Mouse (Mus musculus): ENCODE data around the gene Pgghg. TPM values are rescaled to one million over a fixed set of nuclear protein-coding genes. Genes with fewer than 3 reads are reported as not detected.
A peak's percentile ranks its signal among the peaks of the same experiment; 100 is the strongest.
"Not testable (repeated sequence)": the region's sequence is repeated elsewhere in the genome, so short reads cannot be mapped to it uniquely, and the experiment has no call there.

Gene Pgghg
- polyA plus RNA-seq, 1 experiment = 8.0 TPM

DNA sequence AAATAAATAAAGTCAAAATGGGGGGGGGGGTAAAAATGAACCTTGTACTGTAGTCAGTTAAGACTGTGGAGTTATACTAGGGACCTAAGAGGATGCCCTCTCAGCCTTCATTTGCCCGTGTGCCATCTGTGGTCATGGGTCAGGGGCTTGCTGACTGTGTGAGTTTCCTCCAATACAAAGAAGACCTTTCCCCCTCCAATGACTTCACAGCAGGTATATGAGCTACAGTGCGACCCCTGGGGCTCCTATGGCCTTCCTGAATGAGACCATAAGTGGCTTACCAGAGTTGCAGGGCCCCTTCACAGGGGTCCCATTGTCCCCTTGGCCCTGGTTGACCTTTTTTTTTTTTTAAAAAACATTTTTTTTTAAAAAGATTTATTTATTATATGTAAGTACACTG lies 20.2 kb downstream of the Pgghg start:
- no peak overlapping the region for H3K4me3 ChIP-seq (ENCODE audit: insufficient read depth, low read length)
- no peak overlapping the region for H3K27ac ChIP-seq (ENCODE audit: insufficient read depth, low read length)
- no peaks in the 10 kb centered on the region; the same call in 1 of the 2 replicates for H3K4me1 ChIP-seq (ENCODE audit: control insufficient read depth, insufficient read depth, low read length)
- TF ChIP-seq POLR2A (IDR thresholded peaks at IDR 0.05; ENCODE audit: extremely low read depth, insufficient read depth, low read length) (no peak), CTCF (IDR thresholded peaks at IDR 0.05; ENCODE audit: extremely low read depth, insufficient read depth, low read length) (no peak)

- H3K27ac ChIP-seq (ENCODE audit: insufficient read depth, low read length) = no peak overlapping the region
- no peak overlapping the region for H3K4me3 ChIP-seq (ENCODE audit: insufficient read depth, low read length)
- H3K4me1 ChIP-seq (ENCODE audit: control insufficient read depth, insufficient read depth, low read length) = no peaks in the 10 kb centered on the region
- TF ChIP-seq CTCF (IDR thresholded peaks at IDR 0.05; ENCODE audit: extremely low read depth, insufficient read depth, low read length) (no peak), POLR2A (IDR thresholded peaks at IDR 0.05; ENCODE audit: extremely low read depth, insufficient read depth, low read length) (no peak)
These were observed 21.5 kb downstream of the Pgghg start for GRCm38 (mm10) chr7:140962733-140963132.

- TF ChIP-seq CTCF (IDR thresholded peaks at IDR 0.05; ENCODE audit: extremely low read depth, insufficient read depth, low read length) (no peak), POLR2A (IDR thresholded peaks at IDR 0.05; ENCODE audit: extremely low read depth, insufficient read depth, low read length) (no peak)
- no peak within 1 kb of the TSS for H3K27ac ChIP-seq (ENCODE audit: insufficient read depth, low read length)
- H3K4me1 ChIP-seq (ENCODE audit: control insufficient read depth, insufficient read depth, low read length) = no peaks in the 10 kb centered on the region
- H3K4me3 ChIP-seq (ENCODE audit: insufficient read depth, low read length) = no peak within 1 kb of the TSS
These were observed 25.7 kb downstream of the Pgghg start, which contains the start of gene Ifitm1 for GRCm38 (mm10) chr7:140966921-140967320. Gene Ifitm1 (plus strand): TSS chr7:140967221.

- no peak overlapping the region for H3K4me3 ChIP-seq (ENCODE audit: insufficient read depth, low read length)
- no peaks in the 10 kb centered on the region for H3K4me1 ChIP-seq (ENCODE audit: control insufficient read depth, insufficient read depth, low read length)
- TF ChIP-seq CTCF (IDR thresholded peaks at IDR 0.05; ENCODE audit: extremely low read depth, insufficient read depth, low read length) (no peak), POLR2A (IDR thresholded peaks at IDR 0.05; ENCODE audit: extremely low read depth, insufficient read depth, low read length) (no peak)
- no peak overlapping the region for H3K27ac ChIP-seq (ENCODE audit: insufficient read depth, low read length)
These were observed 26.8 kb downstream of the Pgghg start for GRCm38 (mm10) chr7:140967862-140968591.

- H3K27ac ChIP-seq (ENCODE audit: insufficient read depth, low read length); H3K4me1 ChIP-seq (ENCODE audit: control insufficient read depth, insufficient read depth, low read length); H3K4me3 ChIP-seq (ENCODE audit: insufficient read depth, low read length): not testable (repeated sequence)
These were observed 27.5 kb downstream of the Pgghg start for GRCm38 (mm10) chr7:140968710-140969109.

GRCm38 (mm10) chr7:140970931-140971330 lies 29.7 kb downstream of the Pgghg start:
- H3K4me1 ChIP-seq (ENCODE audit: control insufficient read depth, insufficient read depth, low read length) = no peaks in the 10 kb centered on the region
- H3K27ac ChIP-seq (ENCODE audit: insufficient read depth, low read length) = no peak overlapping the region
- H3K4me3 ChIP-seq (ENCODE audit: insufficient read depth, low read length) = no peak overlapping the region
- no peak for TF ChIP-seq CTCF (IDR thresholded peaks at IDR 0.05; ENCODE audit: extremely low read depth, insufficient read depth, low read length)
- no peak for TF ChIP-seq POLR2A (IDR thresholded peaks at IDR 0.05; ENCODE audit: extremely low read depth, insufficient read depth, low read length)

GRCm38 (mm10) chr7:140971479-140972171 lies 30.4 kb downstream of the Pgghg start:
- Histone ChIP-seq H3K27ac (ENCODE audit: insufficient read depth, low read length) (0 out of 2 replicates have a peak overlapping the region, but pooled peaks have one; percentile 51), H3K4me1 (ENCODE audit: control insufficient read depth, insufficient read depth, low read length) (no peaks in the 10 kb centered on the region), H3K4me3 (ENCODE audit: insufficient read depth, low read length) (no peak overlapping the region)
- TF ChIP-seq POLR2A (IDR thresholded peaks at IDR 0.05; ENCODE audit: extremely low read depth, insufficient read depth, low read length) (no peak), CTCF (IDR thresholded peaks at IDR 0.05; ENCODE audit: extremely low read depth, insufficient read depth, low read length) (no peak)

- Histone ChIP-seq H3K27ac (ENCODE audit: insufficient read depth, low read length) (no peak overlapping the region), H3K4me3 (ENCODE audit: insufficient read depth, low read length) (no peak overlapping the region), H3K4me1 (ENCODE audit: control insufficient read depth, insufficient read depth, low read length) (no peaks in the 10 kb centered on the region)
- TF ChIP-seq POLR2A (IDR thresholded peaks at IDR 0.05; ENCODE audit: extremely low read depth, insufficient read depth, low read length) (no peak), CTCF (IDR thresholded peaks at IDR 0.05; ENCODE audit: extremely low read depth, insufficient read depth, low read length) (no peak)
These were observed 32.4 kb downstream of the Pgghg start for GRCm38 (mm10) chr7:140973396-140974165.

- Histone ChIP-seq H3K4me3 (ENCODE audit: insufficient read depth, low read length) (no peak overlapping the region), H3K27ac (ENCODE audit: insufficient read depth, low read length) (no peak overlapping the region), H3K4me1 (ENCODE audit: control insufficient read depth, insufficient read depth, low read length) (no peaks in the 10 kb centered on the region)
- TF ChIP-seq CTCF (IDR thresholded peaks at IDR 0.05; ENCODE audit: extremely low read depth, insufficient read depth, low read length) (no peak), POLR2A (IDR thresholded peaks at IDR 0.05; ENCODE audit: extremely low read depth, insufficient read depth, low read length) (no peak)
These were observed 33.7 kb downstream of the Pgghg start for GRCm38 (mm10) chr7:140974940-140975339.
